8 mouse cellular contexts compared by ENCODE assay signal in the genomic region with DNA sequence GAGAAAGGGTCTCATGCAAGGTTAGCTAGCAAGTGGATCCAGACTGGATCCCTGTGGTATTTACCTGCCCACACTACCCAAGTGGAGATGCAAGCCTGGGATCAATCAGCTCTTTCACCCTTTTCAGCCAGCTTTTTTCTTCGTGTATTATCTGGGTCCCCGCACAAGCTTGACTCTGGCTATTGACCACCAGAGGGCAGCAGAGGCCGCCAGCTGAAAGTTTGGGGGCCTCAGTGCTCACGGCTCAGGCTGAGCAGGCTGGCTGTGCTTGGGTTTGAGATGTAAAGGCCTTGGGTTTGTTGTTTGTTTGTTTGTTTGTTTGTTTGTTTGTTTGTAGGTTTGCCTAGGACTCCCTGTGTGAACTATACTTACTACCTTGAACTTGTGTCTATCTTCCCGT. TPM values are rescaled to one million over a fixed set of nuclear protein-coding genes. Genes with fewer than 3 reads are reported as not detected.
DNase-seq lines count a peak whose midpoint lies in the region; ATAC-seq and TF ChIP-seq lines count a peak whose summit lies in the region.

No protein-coding gene starts in this region.

- 10% methylated on average over 5 of the region's 5 CpGs for WGBS in embryonic facial prominence, embryonic 11.5 days
- 11% methylated on average over 5 of the region's 5 CpGs for WGBS in heart, embryonic 15.5 days
- WGBS in lung, postnatal 0 days, result 13% methylated on average over 5 of the region's 5 CpGs

- H3K9me3 ChIP-seq in ES-Bruce4 (replicated peaks; ENCODE audit: control insufficient read depth, insufficient read depth, low read length, poor library complexity, severe bottlenecking), result no peaks in the 10 kb centered on the region
- no peaks in the 10 kb centered on the region for H3K9me3 ChIP-seq in embryonic facial prominence, embryonic 11.5 days (replicated peaks; ENCODE audit: control insufficient read depth, low read length)
- H3K9me3 ChIP-seq in heart, embryonic 15.5 days (replicated peaks), result no peaks in the 10 kb centered on the region
- no peaks in the 10 kb centered on the region for H3K9me3 ChIP-seq in lung, postnatal 0 days (ENCODE audit: low read length)

- TF ChIP-seq EP300 in ES-Bruce4 (IDR thresholded peaks at IDR 0.05; ENCODE audit: insufficient read depth, low read depth, low read length), result no peak
- no peak for TF ChIP-seq EP300 in lung, postnatal 0 days (IDR thresholded peaks at IDR 0.05)

- peaks cover 2% of the 10 kb centered on the region for H3K4me1 ChIP-seq in ES-Bruce4 (ENCODE audit: control insufficient read depth, insufficient read depth, low read length)
- no peaks in the 10 kb centered on the region for H3K4me1 ChIP-seq in embryonic facial prominence, embryonic 11.5 days (ENCODE audit: control insufficient read depth, insufficient read depth, low read length)
- peaks cover 17% of the 10 kb centered on the region for H3K4me1 ChIP-seq in heart, embryonic 15.5 days (replicated peaks)
- peaks cover 10% of the 10 kb centered on the region; the same call in 1 of the 2 replicates for H3K4me1 ChIP-seq in lung, postnatal 0 days (ENCODE audit: insufficient read depth, low read depth, low read length)

- TF ChIP-seq CTCF in ES-Bruce4 (IDR thresholded peaks at IDR 0.05; ENCODE audit: low read depth, low read length), result peak; percentile 91
- peak; percentile 97 for TF ChIP-seq CTCF in lung, postnatal 0 days (IDR thresholded peaks at IDR 0.05)

- no peaks in the 10 kb centered on the region for H3K27me3 ChIP-seq in ES-Bruce4 (ENCODE audit: control insufficient read depth, insufficient read depth, low read length, poor library complexity, severe bottlenecking)
- no peaks in the 10 kb centered on the region for H3K27me3 ChIP-seq in embryonic facial prominence, embryonic 11.5 days (ENCODE audit: control insufficient read depth, insufficient read depth, low read length)
- 0 out of 2 replicates have a peak, but pooled peaks cover 2% of the 10 kb centered on the region for H3K27me3 ChIP-seq in heart, embryonic 15.5 days
- no peaks in the 10 kb centered on the region for H3K27me3 ChIP-seq in lung, postnatal 0 days (replicated peaks; ENCODE audit: insufficient read depth, low read length)

- peak; percentile 56; the same call in 1 of the 2 replicates for ATAC-seq in embryonic facial prominence, embryonic 11.5 days (replicated peaks; ENCODE audit: insufficient number of reproducible peaks, low FRiP score, low TSS enrichment, low read depth)
- ATAC-seq in heart, embryonic 15.5 days (replicated peaks; ENCODE audit: insufficient number of reproducible peaks, insufficient read depth, low FRiP score, low read depth), result peak; percentile 53; the same call in 1 of the 2 replicates
- peak; percentile 62 for ATAC-seq in lung, postnatal 0 days

- no peaks in the 10 kb centered on the region for H3K36me3 ChIP-seq in ES-Bruce4 (ENCODE audit: control insufficient read depth, insufficient read depth, low read length, poor library complexity, severe bottlenecking)
- no peaks in the 10 kb centered on the region for H3K36me3 ChIP-seq in embryonic facial prominence, embryonic 11.5 days (replicated peaks; ENCODE audit: control insufficient read depth, insufficient read depth, low read depth, low read length)
- H3K36me3 ChIP-seq in heart, embryonic 15.5 days, result no peaks in the 10 kb centered on the region
- H3K36me3 ChIP-seq in lung, postnatal 0 days (ENCODE audit: insufficient read depth, low read length), result no peaks in the 10 kb centered on the region

- no peak for TF ChIP-seq POLR2A in ES-Bruce4 (IDR thresholded peaks at IDR 0.05; ENCODE audit: insufficient read depth, low read length)

- no peak overlapping the region for H3K27ac ChIP-seq in ES-Bruce4 (ENCODE audit: insufficient read depth, low read length)
- H3K27ac ChIP-seq in embryonic facial prominence, embryonic 11.5 days (replicated peaks; ENCODE audit: low read depth, low read length), result no peak overlapping the region
- no peak overlapping the region for H3K27ac ChIP-seq in heart, embryonic 15.5 days
- no peak overlapping the region for H3K27ac ChIP-seq in lung, postnatal 0 days (ENCODE audit: low read length)

- no peak overlapping the region for H3K9ac ChIP-seq in ES-Bruce4 (ENCODE audit: low read depth, poor library complexity, severe bottlenecking)
- H3K9ac ChIP-seq in embryonic facial prominence, embryonic 11.5 days (replicated peaks; ENCODE audit: low read length), result no peak overlapping the region
- no peak overlapping the region for H3K9ac ChIP-seq in heart, embryonic 15.5 days
- H3K9ac ChIP-seq in lung, postnatal 0 days (replicated peaks; ENCODE audit: low read depth), result no peak overlapping the region

- no peak overlapping the region for H3K4me2 ChIP-seq in embryonic facial prominence, embryonic 11.5 days (ENCODE audit: low read depth, low read length)
- H3K4me2 ChIP-seq in heart, embryonic 15.5 days, result no peak overlapping the region
- H3K4me2 ChIP-seq in lung, postnatal 0 days (replicated peaks; ENCODE audit: low read depth, low read length), result no peak overlapping the region

- peak; percentile 79 for DNase-seq in adrenal gland, postnatal 25 days
- peak; percentile 92 for DNase-seq in embryonic facial prominence, embryonic 11.5 days (ENCODE audit: low spot score)
- DNase-seq in kidney, postnatal 10 days, result peak; percentile 90
- peak; percentile 77 for DNase-seq in lung, postnatal 0 days (ENCODE audit: low spot score)
- peak; percentile 77 for DNase-seq in ovary, postnatal 14 days (ENCODE audit: low spot score)
- DNase-seq in thymus, postnatal 25 days, result peak; percentile 83

- H3K4me3 ChIP-seq in ES-Bruce4 (ENCODE audit: low read depth, low read length), result no peak overlapping the region
- H3K4me3 ChIP-seq in embryonic facial prominence, embryonic 11.5 days (ENCODE audit: low read depth, low read length), result no peak overlapping the region
- no peak overlapping the region for H3K4me3 ChIP-seq in heart, embryonic 15.5 days
- no peak overlapping the region for H3K4me3 ChIP-seq in lung, postnatal 0 days (ENCODE audit: low read depth, low read length)

RNA-seq across cellular contexts. Expression of a gene that starts 10.4 kb away (rescaled TPM):
- 266 and 284 TPM in 2 replicates for polyA plus RNA-seq in ES-Bruce4 (2011; ENCODE audit: insufficient read depth, insufficient read length, low read depth, missing spikeins)
- total RNA-seq in adrenal gland, postnatal 25 days (2021), result 202 and 238 TPM in 2 replicates
- polyA plus RNA-seq in embryonic facial prominence, embryonic 11.5 days (2014; fragmentation: Nextera tagmentation; extraction: Ambion mirVana), result 369 and 379 TPM in 2 replicates
- 367 and 431 TPM in 2 replicates for polyA plus RNA-seq in heart, embryonic 15.5 days (2015; fragmentation: Nextera tagmentation; extraction: Ambion mirVana)
- polyA plus RNA-seq in lung, postnatal 0 days (2015; fragmentation: Nextera tagmentation; extraction: Ambion mirVana), result 414 and 417 TPM in 2 replicates

RNA-seq across cellular contexts. Expression of a gene that starts 23.8 kb away (rescaled TPM):
- polyA plus RNA-seq in ES-Bruce4 (2011; ENCODE audit: insufficient read depth, insufficient read length, low read depth, missing spikeins), result 8.1 and 13.3 TPM in 2 replicates
- total RNA-seq in adrenal gland, postnatal 25 days (2021), result 0.39 and 8.5 TPM in 2 replicates
- polyA plus RNA-seq in embryonic facial prominence, embryonic 11.5 days (2014; fragmentation: Nextera tagmentation; extraction: Ambion mirVana), result 7.0 and 7.6 TPM in 2 replicates
- polyA plus RNA-seq in heart, embryonic 15.5 days (2015; fragmentation: Nextera tagmentation; extraction: Ambion mirVana), result 2.5 and 3.6 TPM in 2 replicates
- 0.51 and 0.81 TPM in 2 replicates for polyA plus RNA-seq in lung, postnatal 0 days (2015; fragmentation: Nextera tagmentation; extraction: Ambion mirVana)

RNA-seq across cellular contexts. Expression of a gene that starts 33.9 kb away (rescaled TPM):
- polyA plus RNA-seq in ES-Bruce4 (2011; ENCODE audit: insufficient read depth, insufficient read length, low read depth, missing spikeins), result 1.5 TPM in 1 of 2 replicates, not detected in the other
- total RNA-seq in adrenal gland, postnatal 25 days (2021), result not detected in 2 replicates
- 1.4 TPM in 1 of 2 replicates, not detected in the other for polyA plus RNA-seq in embryonic facial prominence, embryonic 11.5 days (2014; fragmentation: Nextera tagmentation; extraction: Ambion mirVana)
- polyA plus RNA-seq in heart, embryonic 15.5 days (2015; fragmentation: Nextera tagmentation; extraction: Ambion mirVana), result 0.53 and 0.98 TPM in 2 replicates
- 0.23 and 0.30 TPM in 2 replicates for polyA plus RNA-seq in lung, postnatal 0 days (2015; fragmentation: Nextera tagmentation; extraction: Ambion mirVana)

RNA-seq across cellular contexts. Expression of a gene that starts 36.5 kb away (rescaled TPM):
- polyA plus RNA-seq in ES-Bruce4 (2011; ENCODE audit: insufficient read depth, insufficient read length, low read depth, missing spikeins), result 15.4 and 16.5 TPM in 2 replicates
- total RNA-seq in adrenal gland, postnatal 25 days (2021), result 5.1 and 8.4 TPM in 2 replicates
- 1.1 and 1.3 TPM in 2 replicates for polyA plus RNA-seq in embryonic facial prominence, embryonic 11.5 days (2014; fragmentation: Nextera tagmentation; extraction: Ambion mirVana)
- 9.7 and 10.7 TPM in 2 replicates for polyA plus RNA-seq in heart, embryonic 15.5 days (2015; fragmentation: Nextera tagmentation; extraction: Ambion mirVana)
- 31.9 and 34.3 TPM in 2 replicates for polyA plus RNA-seq in lung, postnatal 0 days (2015; fragmentation: Nextera tagmentation; extraction: Ambion mirVana)

RNA-seq across cellular contexts. Expression of a gene that starts 58.1 kb away (rescaled TPM):
- polyA plus RNA-seq in ES-Bruce4 (2011; ENCODE audit: insufficient read depth, insufficient read length, low read depth, missing spikeins), result 43.8 and 45.3 TPM in 2 replicates
- total RNA-seq in adrenal gland, postnatal 25 days (2021), result 47.0 and 54.5 TPM in 2 replicates
- polyA plus RNA-seq in embryonic facial prominence, embryonic 11.5 days (2014; fragmentation: Nextera tagmentation; extraction: Ambion mirVana), result 42.3 and 42.9 TPM in 2 replicates
- polyA plus RNA-seq in heart, embryonic 15.5 days (2015; fragmentation: Nextera tagmentation; extraction: Ambion mirVana), result 31.7 and 45.7 TPM in 2 replicates
- 22.4 and 24.1 TPM in 2 replicates for polyA plus RNA-seq in lung, postnatal 0 days (2015; fragmentation: Nextera tagmentation; extraction: Ambion mirVana)
